Mouse (Mus musculus): ENCODE results near the gene Cep152. TPM values are rescaled to one million over a fixed set of nuclear protein-coding genes. Genes with fewer than 3 reads are reported as not detected.

Cep152 gene
- polyA plus RNA-seq (2016; fragmentation: Nextera tagmentation; extraction: Ambion mirVana): 7.0 and 7.1 TPM in 2 replicates

GRCm38 (mm10) chr2:125624837-125625351 is at the start of gene Cep152:
Gene Cep152, minus strand, starts transcription at chr2:125625113.
- Histone ChIP-seq H3K27me3 (ENCODE audit: insufficient read depth, poor library complexity, severe bottlenecking) (no peaks in the 10 kb centered on the region), H3K4me3 (peak within 1 kb of the TSS; percentile 81), H3K36me3 (peaks cover 7% of the 10 kb centered on the region), H3K27ac (peak within 1 kb of the TSS; percentile 89), H3K9me3 (no peaks in the 10 kb centered on the region), H3K4me1 (peaks cover 31% of the 10 kb centered on the region)
- under 1% methylated on average over 50 of the region's 50 CpGs for WGBS
- DNase-seq (ENCODE audit: low spot score): peak; percentile 99

- H3K4me3 ChIP-seq: peak within 1 kb of the TSS; percentile 80
- H3K27ac ChIP-seq: peak within 1 kb of the TSS; percentile 96
- DNase-seq (ENCODE audit: low spot score): peak; percentile 86
- H3K9me3 ChIP-seq: no peaks in the 10 kb centered on the region
- under 1% methylated on average over 61 of the region's 79 CpGs for WGBS
- H3K27me3 ChIP-seq (ENCODE audit: insufficient read depth, poor library complexity, severe bottlenecking): no peaks in the 10 kb centered on the region
- no peaks in the 10 kb centered on the region for H3K36me3 ChIP-seq
- peaks cover 8% of the 10 kb centered on the region; the same call in 1 of the 2 replicates for H3K4me1 ChIP-seq
These were observed 48.2 kb upstream of the Cep152 start, which contains the start of gene Eid1 for GRCm38 (mm10) chr2:125672957-125673631. Gene Eid1, plus strand, starts transcription at chr2:125673095.

GRCm38 (mm10) chr2:125672568-125672956 is 47.6 kb upstream of the Cep152 start:
- no peaks in the 10 kb centered on the region for H3K36me3 ChIP-seq
- H3K9me3 ChIP-seq: no peaks in the 10 kb centered on the region
- peaks cover 13% of the 10 kb centered on the region; the same call in 1 of the 2 replicates for H3K4me1 ChIP-seq
- H3K27me3 ChIP-seq (ENCODE audit: insufficient read depth, poor library complexity, severe bottlenecking): no peaks in the 10 kb centered on the region
- no peak for DNase-seq (ENCODE audit: low spot score)
- H3K27ac ChIP-seq: peak overlapping the region; percentile 96
- H3K4me3 ChIP-seq: peak overlapping the region; percentile 80
- WGBS: 31% methylated on average over 8 of the region's 20 CpGs

- DNase-seq (ENCODE audit: low spot score): peak; percentile 67
- WGBS: 46% methylated on average over 1 of the region's 1 CpGs
These were observed 45.9 kb upstream of the Cep152 start for GRCm38 (mm10) chr2:125670846-125671245.

GRCm38 (mm10) chr2:125667721-125668120 is 42.8 kb upstream of the Cep152 start:
- no peak overlapping the region for H3K4me3 ChIP-seq
- WGBS: 79% methylated on average over 7 of the region's 7 CpGs
- no peak for DNase-seq (ENCODE audit: low spot score)
- no peaks in the 10 kb centered on the region for H3K9me3 ChIP-seq
- no peaks in the 10 kb centered on the region for H3K36me3 ChIP-seq
- no peak overlapping the region; the same call in 1 of the 2 replicates for H3K27ac ChIP-seq
- no peaks in the 10 kb centered on the region for H3K27me3 ChIP-seq (ENCODE audit: insufficient read depth, poor library complexity, severe bottlenecking)
- H3K4me1 ChIP-seq: peaks cover 12% of the 10 kb centered on the region; the same call in 1 of the 2 replicates

More at GRCm38 (mm10) chr2:125670846-125671245, 45.9 kb upstream of the Cep152 start:
- H3K4me1 ChIP-seq: peaks cover 20% of the 10 kb centered on the region; the same call in 1 of the 2 replicates
- no peak overlapping the region for H3K27ac ChIP-seq
- no peaks in the 10 kb centered on the region for H3K9me3 ChIP-seq
- no peaks in the 10 kb centered on the region for H3K36me3 ChIP-seq
- no peak overlapping the region for H3K4me3 ChIP-seq
- H3K27me3 ChIP-seq (ENCODE audit: insufficient read depth, poor library complexity, severe bottlenecking): no peaks in the 10 kb centered on the region

GRCm38 (mm10) chr2:125667184-125667583 is 42.3 kb upstream of the Cep152 start:
- no peaks in the 10 kb centered on the region for H3K9me3 ChIP-seq
- no peaks in the 10 kb centered on the region for H3K36me3 ChIP-seq
- no peaks in the 10 kb centered on the region for H3K27me3 ChIP-seq (ENCODE audit: insufficient read depth, poor library complexity, severe bottlenecking)
- peak; percentile 73 for DNase-seq (ENCODE audit: low spot score)
- 32% methylated on average over 5 of the region's 5 CpGs for WGBS
- no peak overlapping the region; the same call in 1 of the 2 replicates for H3K27ac ChIP-seq
- H3K4me3 ChIP-seq: no peak overlapping the region
- H3K4me1 ChIP-seq: peaks cover 12% of the 10 kb centered on the region; the same call in 1 of the 2 replicates

- WGBS: 66% methylated on average over 4 of the region's 4 CpGs
- Histone ChIP-seq H3K27me3 (ENCODE audit: insufficient read depth, poor library complexity, severe bottlenecking) (no peaks in the 10 kb centered on the region), H3K4me3 (no peak overlapping the region), H3K36me3 (no peaks in the 10 kb centered on the region), H3K27ac (no peak overlapping the region), H3K9me3 (no peaks in the 10 kb centered on the region), H3K4me1 (peaks cover 12% of the 10 kb centered on the region; the same call in 1 of the 2 replicates)
- no peak for DNase-seq (ENCODE audit: low spot score)
These were observed 41.8 kb upstream of the Cep152 start for GRCm38 (mm10) chr2:125666668-125667067.

- no peak overlapping the region for H3K4me3 ChIP-seq
- H3K36me3 ChIP-seq: no peaks in the 10 kb centered on the region
- H3K27ac ChIP-seq: no peak overlapping the region
- H3K4me1 ChIP-seq: peaks cover 17% of the 10 kb centered on the region
- WGBS: 79% methylated on average over 4 of the region's 4 CpGs
- no peaks in the 10 kb centered on the region for H3K27me3 ChIP-seq (ENCODE audit: insufficient read depth, poor library complexity, severe bottlenecking)
- peak; percentile 56 for DNase-seq (ENCODE audit: low spot score)
- H3K9me3 ChIP-seq: no peaks in the 10 kb centered on the region
These were observed 41.0 kb upstream of the Cep152 start for GRCm38 (mm10) chr2:125665909-125666308.

GRCm38 (mm10) chr2:125665213-125665612 is 40.3 kb upstream of the Cep152 start:
- peak; percentile 38 for DNase-seq (ENCODE audit: low spot score)
- Histone ChIP-seq H3K36me3 (no peaks in the 10 kb centered on the region), H3K27ac (no peak overlapping the region), H3K9me3 (no peaks in the 10 kb centered on the region), H3K27me3 (ENCODE audit: insufficient read depth, poor library complexity, severe bottlenecking) (no peaks in the 10 kb centered on the region), H3K4me3 (no peak overlapping the region), H3K4me1 (peaks cover 24% of the 10 kb centered on the region)
- WGBS: 84% methylated on average over 5 of the region's 5 CpGs

GRCm38 (mm10) chr2:125662517-125662916 is 37.6 kb upstream of the Cep152 start:
- Histone ChIP-seq H3K9me3 (no peaks in the 10 kb centered on the region), H3K36me3 (no peaks in the 10 kb centered on the region), H3K27me3 (ENCODE audit: insufficient read depth, poor library complexity, severe bottlenecking) (no peaks in the 10 kb centered on the region), H3K27ac (no peak overlapping the region), H3K4me3 (no peak overlapping the region), H3K4me1 (peaks cover 19% of the 10 kb centered on the region)
- WGBS: 64% methylated on average over 3 of the region's 3 CpGs
- no peak for DNase-seq (ENCODE audit: low spot score)

GRCm38 (mm10) chr2:125661156-125661555 is 36.2 kb upstream of the Cep152 start:
- Histone ChIP-seq H3K27me3 (ENCODE audit: insufficient read depth, poor library complexity, severe bottlenecking) (no peaks in the 10 kb centered on the region), H3K9me3 (no peaks in the 10 kb centered on the region), H3K27ac (peak overlapping the region; percentile 64), H3K4me1 (peaks cover 12% of the 10 kb centered on the region), H3K36me3 (no peaks in the 10 kb centered on the region), H3K4me3 (peak overlapping the region; percentile 52)
- 68% methylated on average over 4 of the region's 4 CpGs for WGBS
- no peak for DNase-seq (ENCODE audit: low spot score)

GRCm38 (mm10) chr2:125660537-125661130 is 35.7 kb upstream of the Cep152 start:
- peak overlapping the region; percentile 52 for H3K4me3 ChIP-seq
- 29% methylated on average over 20 of the region's 20 CpGs for WGBS
- no peak for DNase-seq (ENCODE audit: low spot score)
- no peaks in the 10 kb centered on the region for H3K9me3 ChIP-seq
- H3K27me3 ChIP-seq (ENCODE audit: insufficient read depth, poor library complexity, severe bottlenecking): no peaks in the 10 kb centered on the region
- peak overlapping the region; percentile 64 for H3K27ac ChIP-seq
- H3K36me3 ChIP-seq: no peaks in the 10 kb centered on the region
- peaks cover 12% of the 10 kb centered on the region for H3K4me1 ChIP-seq

Data from heart, embryonic 10.5 days (tissue).